Mouse (Mus musculus): ENCODE measurements at regions not wholly inside any gene's neighbourhood (a gene's known extent, or its start where the extent isn't known, plus 50 kb on each side); places are given as distances from the start of the nearest gene placed in this dataset.

DNA sequence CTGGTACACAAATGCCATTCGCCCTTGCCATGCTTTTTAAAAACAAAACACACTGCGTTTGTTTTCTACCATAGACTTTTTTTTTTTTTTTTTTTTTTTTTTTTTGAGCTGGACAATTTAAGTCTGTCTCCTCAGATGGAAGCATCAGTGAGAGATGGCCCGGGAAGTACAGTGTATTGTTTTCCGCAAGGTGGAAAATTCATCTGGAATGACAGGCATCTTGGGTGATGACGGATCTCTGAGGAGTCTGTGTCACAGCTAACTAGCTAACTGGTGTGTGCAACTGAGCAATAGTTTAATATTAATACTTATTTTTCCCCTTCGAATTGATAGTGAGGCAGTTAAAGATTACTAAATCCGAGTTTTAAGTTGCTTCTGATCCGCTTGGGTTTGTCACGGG, 228.7 kb upstream of the Arglu1 start:
- Histone ChIP-seq H3K36me3 (ENCODE audit: control insufficient read depth, insufficient read depth, low read length) (no peaks in the 10 kb centered on the region), H3K4me2 (no peak overlapping the region), H3K9me3 (ENCODE audit: control insufficient read depth, low read length) (no peaks in the 10 kb centered on the region), H3K4me3 (ENCODE audit: low read depth, low read length) (no peak overlapping the region), H3K27ac (ENCODE audit: low read depth, low read length) (no peak overlapping the region), H3K9ac (ENCODE audit: low read depth, low read length) (no peak overlapping the region), H3K27me3 (replicated peaks; ENCODE audit: control insufficient read depth, insufficient read depth, low read length) (no peaks in the 10 kb centered on the region), H3K4me1 (replicated peaks; ENCODE audit: control insufficient read depth, insufficient read depth, low read length) (no peaks in the 10 kb centered on the region)
- ATAC-seq (replicated peaks; ENCODE audit: low FRiP score) (no peak), DNase-seq (ENCODE audit: low spot score) (no peak)
- 78% methylated on average over 9 of the region's 9 CpGs for WGBS

- no peaks in the 10 kb centered on the region for H3K4me1 ChIP-seq (replicated peaks; ENCODE audit: control insufficient read depth, insufficient read depth, low read length)
- no peaks in the 10 kb centered on the region for H3K9me3 ChIP-seq (ENCODE audit: control insufficient read depth, low read length)
- H3K36me3 ChIP-seq (ENCODE audit: control insufficient read depth, insufficient read depth, low read length), result no peaks in the 10 kb centered on the region
- ATAC-seq (replicated peaks; ENCODE audit: low FRiP score), result no peak
- no peak overlapping the region for H3K4me3 ChIP-seq (ENCODE audit: low read depth, low read length)
- H3K9ac ChIP-seq (ENCODE audit: low read depth, low read length), result no peak overlapping the region
- no peaks in the 10 kb centered on the region for H3K27me3 ChIP-seq (replicated peaks; ENCODE audit: control insufficient read depth, insufficient read depth, low read length)
- DNase-seq (ENCODE audit: low spot score), result no peak
- H3K4me2 ChIP-seq, result no peak overlapping the region
- 77% methylated on average over 7 of the region's 7 CpGs for WGBS
- no peak overlapping the region for H3K27ac ChIP-seq (ENCODE audit: low read depth, low read length)
These were observed 217.3 kb upstream of the Arglu1 start for GRCm38 (mm10) chr8:8907478-8908165.

GRCm38 (mm10) chr8:8892996-8893395, 202.7 kb upstream of the Arglu1 start:
- ATAC-seq (replicated peaks; ENCODE audit: low FRiP score), result no peak

DNA sequence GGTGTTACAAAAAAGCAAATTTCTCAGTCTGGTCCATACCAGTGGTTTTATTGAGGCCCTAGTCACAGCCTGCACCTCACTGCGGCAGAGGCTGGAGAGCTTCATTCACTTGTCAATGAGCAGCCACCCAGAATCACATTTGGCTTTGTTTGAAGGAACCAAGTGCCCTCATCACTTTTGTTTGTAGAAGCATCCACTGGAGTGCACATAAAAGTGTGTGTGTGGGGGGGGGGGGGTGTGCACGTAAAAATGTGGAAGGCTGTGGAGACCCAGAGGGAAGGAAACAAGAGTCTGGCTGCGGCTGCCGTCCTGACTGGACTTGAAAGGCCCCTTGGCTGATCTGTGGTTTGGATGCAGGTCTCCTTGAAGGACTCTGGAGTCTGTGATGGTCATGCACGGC, 187.0 kb upstream of the Arglu1 start:
- Histone ChIP-seq H3K4me2 (no peak overlapping the region), H3K27me3 (replicated peaks; ENCODE audit: control insufficient read depth, insufficient read depth, low read length) (no peaks in the 10 kb centered on the region), H3K9ac (ENCODE audit: low read depth, low read length) (no peak overlapping the region), H3K9me3 (ENCODE audit: control insufficient read depth, low read length) (no peaks in the 10 kb centered on the region), H3K36me3 (ENCODE audit: control insufficient read depth, insufficient read depth, low read length) (no peaks in the 10 kb centered on the region), H3K4me3 (ENCODE audit: low read depth, low read length) (no peak overlapping the region), H3K27ac (ENCODE audit: low read depth, low read length) (no peak overlapping the region), H3K4me1 (replicated peaks; ENCODE audit: control insufficient read depth, insufficient read depth, low read length) (no peaks in the 10 kb centered on the region)
- 63% methylated on average over 5 of the region's 5 CpGs for WGBS
- ATAC-seq (replicated peaks; ENCODE audit: low FRiP score) (no peak), DNase-seq (ENCODE audit: low spot score) (no peak)

More at GRCm38 (mm10) chr8:8892996-8893395, 202.7 kb upstream of the Arglu1 start:
- Histone ChIP-seq H3K9ac (ENCODE audit: low read depth, low read length) (no peak overlapping the region), H3K36me3 (ENCODE audit: control insufficient read depth, insufficient read depth, low read length) (no peaks in the 10 kb centered on the region), H3K4me3 (ENCODE audit: low read depth, low read length) (no peak overlapping the region), H3K27ac (ENCODE audit: low read depth, low read length) (no peak overlapping the region), H3K27me3 (replicated peaks; ENCODE audit: control insufficient read depth, insufficient read depth, low read length) (no peaks in the 10 kb centered on the region), H3K4me1 (replicated peaks; ENCODE audit: control insufficient read depth, insufficient read depth, low read length) (no peaks in the 10 kb centered on the region), H3K4me2 (no peak overlapping the region), H3K9me3 (ENCODE audit: control insufficient read depth, low read length) (no peaks in the 10 kb centered on the region)
- WGBS, result 30% methylated on average over 3 of the region's 3 CpGs
- DNase-seq (ENCODE audit: low spot score), result no peak

- H3K4me3 ChIP-seq (ENCODE audit: low read depth, low read length), result no peak overlapping the region
- no peaks in the 10 kb centered on the region for H3K9me3 ChIP-seq (ENCODE audit: control insufficient read depth, low read length)
- no peak overlapping the region for H3K4me2 ChIP-seq
- ATAC-seq (replicated peaks; ENCODE audit: low FRiP score) (no peak), DNase-seq (ENCODE audit: low spot score) (no peak)
- H3K9ac ChIP-seq (ENCODE audit: low read depth, low read length), result no peak overlapping the region
- H3K4me1 ChIP-seq (replicated peaks; ENCODE audit: control insufficient read depth, insufficient read depth, low read length), result no peaks in the 10 kb centered on the region
- H3K36me3 ChIP-seq (ENCODE audit: control insufficient read depth, insufficient read depth, low read length), result no peaks in the 10 kb centered on the region
- H3K27ac ChIP-seq (ENCODE audit: low read depth, low read length), result no peak overlapping the region
- no peaks in the 10 kb centered on the region for H3K27me3 ChIP-seq (replicated peaks; ENCODE audit: control insufficient read depth, insufficient read depth, low read length)
- 71% methylated on average over 9 of the region's 9 CpGs for WGBS
These were observed 186.6 kb upstream of the Arglu1 start for GRCm38 (mm10) chr8:8876879-8877278.

DNA sequence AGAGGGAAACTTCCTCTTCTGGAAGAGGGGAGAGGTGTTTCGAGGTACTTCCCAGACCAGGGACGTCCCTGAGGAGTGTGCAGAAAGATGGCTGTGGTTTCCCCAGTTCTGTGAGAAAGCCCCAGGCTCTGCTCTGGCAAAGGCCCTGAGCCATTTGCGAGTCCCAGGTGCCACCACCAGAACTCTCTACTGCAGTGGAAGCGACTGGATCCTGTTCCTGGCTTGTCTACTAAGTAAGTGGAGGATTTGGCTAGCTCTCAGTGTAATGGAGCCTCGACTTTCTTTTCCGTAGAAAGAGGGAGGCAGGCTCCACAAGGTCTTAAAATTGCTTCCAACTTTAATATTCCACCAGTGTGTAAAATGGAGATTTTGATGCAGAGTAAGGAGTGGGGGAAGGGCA, 186.1 kb upstream of the Arglu1 start:
- H3K4me2 ChIP-seq, result no peak overlapping the region
- ATAC-seq (replicated peaks; ENCODE audit: low FRiP score), result no peak
- 69% methylated on average over 6 of the region's 6 CpGs for WGBS

DNA sequence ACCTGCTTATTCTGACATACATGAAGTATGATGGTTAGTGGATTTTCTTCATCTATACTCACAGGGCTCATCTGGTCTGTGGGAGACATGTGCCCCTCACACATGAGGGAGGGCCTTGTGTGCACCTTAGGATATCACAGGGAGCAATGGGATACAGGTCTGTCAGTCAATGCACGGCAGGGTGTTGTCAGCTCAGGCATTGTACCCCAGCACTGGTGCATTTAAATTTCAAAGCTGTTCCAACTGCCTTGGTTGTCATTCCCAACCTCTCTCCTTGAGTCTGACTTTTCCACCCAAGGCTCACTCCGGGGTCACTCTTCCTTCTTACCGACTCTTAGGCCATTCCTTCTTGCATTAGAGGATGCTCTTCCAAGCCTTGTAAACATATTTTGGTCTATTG, 181.6 kb upstream of the Arglu1 start:
- Histone ChIP-seq H3K36me3 (ENCODE audit: control insufficient read depth, insufficient read depth, low read length) (no peaks in the 10 kb centered on the region), H3K4me1 (replicated peaks; ENCODE audit: control insufficient read depth, insufficient read depth, low read length) (no peaks in the 10 kb centered on the region), H3K27ac (ENCODE audit: low read depth, low read length) (no peak overlapping the region), H3K9me3 (ENCODE audit: control insufficient read depth, low read length) (no peaks in the 10 kb centered on the region), H3K27me3 (replicated peaks; ENCODE audit: control insufficient read depth, insufficient read depth, low read length) (no peaks in the 10 kb centered on the region), H3K4me3 (ENCODE audit: low read depth, low read length) (no peak overlapping the region), H3K9ac (ENCODE audit: low read depth, low read length) (no peak overlapping the region), H3K4me2 (no peak overlapping the region)
- no peak for ATAC-seq (replicated peaks; ENCODE audit: low FRiP score)
- DNase-seq (ENCODE audit: low spot score), result no peak
- 84% methylated on average over 3 of the region's 3 CpGs for WGBS

More for the DNA sequence above, 186.1 kb upstream of the Arglu1 start:
- H3K9me3 ChIP-seq (ENCODE audit: control insufficient read depth, low read length), result no peaks in the 10 kb centered on the region
- no peak overlapping the region for H3K27ac ChIP-seq (ENCODE audit: low read depth, low read length)
- no peaks in the 10 kb centered on the region for H3K27me3 ChIP-seq (replicated peaks; ENCODE audit: control insufficient read depth, insufficient read depth, low read length)
- no peak overlapping the region for H3K4me3 ChIP-seq (ENCODE audit: low read depth, low read length)
- no peaks in the 10 kb centered on the region for H3K36me3 ChIP-seq (ENCODE audit: control insufficient read depth, insufficient read depth, low read length)
- no peaks in the 10 kb centered on the region for H3K4me1 ChIP-seq (replicated peaks; ENCODE audit: control insufficient read depth, insufficient read depth, low read length)
- no peak for DNase-seq (ENCODE audit: low spot score)
- H3K9ac ChIP-seq (ENCODE audit: low read depth, low read length), result no peak overlapping the region

GRCm38 (mm10) chr8:8871039-8871438, 180.7 kb upstream of the Arglu1 start:
- ATAC-seq (replicated peaks; ENCODE audit: low FRiP score), result no peak

DNA sequence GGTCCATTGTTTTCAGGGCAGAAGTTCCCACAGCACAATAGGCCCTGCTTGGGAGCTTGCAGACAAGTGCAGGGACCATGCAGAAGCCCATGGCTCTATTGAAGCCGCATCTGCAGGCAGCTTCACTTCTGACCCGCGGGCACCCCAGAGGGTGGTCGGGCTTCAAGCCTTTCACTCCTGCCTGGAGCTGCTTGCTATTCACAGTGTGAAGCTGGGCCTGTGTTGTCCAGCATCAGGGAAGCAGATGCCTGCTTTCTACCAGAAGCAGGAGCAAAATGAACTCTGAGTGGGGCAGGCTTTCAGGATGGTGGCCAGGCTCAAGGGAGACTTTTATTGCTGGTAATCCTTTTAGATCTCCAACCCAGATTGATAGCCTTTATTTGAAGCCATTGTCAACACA, 180.2 kb upstream of the Arglu1 start:
- H3K9me3 ChIP-seq (ENCODE audit: control insufficient read depth, low read length), result no peaks in the 10 kb centered on the region
- H3K9ac ChIP-seq (ENCODE audit: low read depth, low read length), result no peak overlapping the region
- H3K27me3 ChIP-seq (replicated peaks; ENCODE audit: control insufficient read depth, insufficient read depth, low read length), result no peaks in the 10 kb centered on the region
- no peak overlapping the region for H3K4me2 ChIP-seq
- H3K36me3 ChIP-seq (ENCODE audit: control insufficient read depth, insufficient read depth, low read length), result no peaks in the 10 kb centered on the region
- no peak overlapping the region for H3K27ac ChIP-seq (ENCODE audit: low read depth, low read length)
- no peak overlapping the region for H3K4me3 ChIP-seq (ENCODE audit: low read depth, low read length)
- 11% methylated on average over 4 of the region's 4 CpGs for WGBS
- no peak for DNase-seq (ENCODE audit: low spot score)
- H3K4me1 ChIP-seq (replicated peaks; ENCODE audit: control insufficient read depth, insufficient read depth, low read length), result no peaks in the 10 kb centered on the region
- ATAC-seq (replicated peaks; ENCODE audit: low FRiP score), result no peak

More at GRCm38 (mm10) chr8:8871039-8871438, 180.7 kb upstream of the Arglu1 start:
- WGBS, result 74% methylated on average over 8 of the region's 8 CpGs
- H3K4me2 ChIP-seq, result no peak overlapping the region
- H3K4me3 ChIP-seq (ENCODE audit: low read depth, low read length), result no peak overlapping the region
- H3K4me1 ChIP-seq (replicated peaks; ENCODE audit: control insufficient read depth, insufficient read depth, low read length), result no peaks in the 10 kb centered on the region
- H3K36me3 ChIP-seq (ENCODE audit: control insufficient read depth, insufficient read depth, low read length), result no peaks in the 10 kb centered on the region
- H3K27ac ChIP-seq (ENCODE audit: low read depth, low read length), result no peak overlapping the region
- H3K27me3 ChIP-seq (replicated peaks; ENCODE audit: control insufficient read depth, insufficient read depth, low read length), result no peaks in the 10 kb centered on the region
- no peak for DNase-seq (ENCODE audit: low spot score)
- no peaks in the 10 kb centered on the region for H3K9me3 ChIP-seq (ENCODE audit: control insufficient read depth, low read length)
- H3K9ac ChIP-seq (ENCODE audit: low read depth, low read length), result no peak overlapping the region

All from liver, embryonic 11.5 days (tissue).